Mouse (Mus musculus): Measurements from ENCODE around the gene Tmc8.
A peak's percentile ranks its signal among the peaks of the same experiment; 100 is the strongest.
"Not testable (repeated sequence)": the region's sequence is repeated elsewhere in the genome, so short reads cannot be mapped to it uniquely, and the experiment has no call there.

Tmc8 gene

DNA sequence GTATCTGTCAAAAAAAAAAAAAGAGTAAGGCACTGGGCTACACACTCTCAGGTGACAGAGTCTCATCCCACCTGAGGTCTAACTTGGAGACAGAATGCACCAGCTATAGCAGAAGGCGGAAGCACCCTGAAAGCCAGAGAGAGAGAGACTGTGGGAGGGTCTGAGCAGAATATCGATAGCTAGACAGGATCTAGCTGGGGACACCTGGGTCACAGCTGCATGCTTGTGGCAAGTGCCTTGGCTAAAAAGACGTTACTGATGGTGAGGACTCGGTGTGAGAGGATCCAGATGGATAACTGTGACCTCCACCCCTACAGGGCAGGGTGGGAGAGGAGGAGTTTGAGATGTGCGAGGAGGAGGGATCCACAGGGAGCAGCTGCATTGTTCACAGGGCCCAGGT, 15.1 kb downstream of the Tmc8 start:
- DNase-seq (ENCODE audit: low spot score) = no peak

DNA sequence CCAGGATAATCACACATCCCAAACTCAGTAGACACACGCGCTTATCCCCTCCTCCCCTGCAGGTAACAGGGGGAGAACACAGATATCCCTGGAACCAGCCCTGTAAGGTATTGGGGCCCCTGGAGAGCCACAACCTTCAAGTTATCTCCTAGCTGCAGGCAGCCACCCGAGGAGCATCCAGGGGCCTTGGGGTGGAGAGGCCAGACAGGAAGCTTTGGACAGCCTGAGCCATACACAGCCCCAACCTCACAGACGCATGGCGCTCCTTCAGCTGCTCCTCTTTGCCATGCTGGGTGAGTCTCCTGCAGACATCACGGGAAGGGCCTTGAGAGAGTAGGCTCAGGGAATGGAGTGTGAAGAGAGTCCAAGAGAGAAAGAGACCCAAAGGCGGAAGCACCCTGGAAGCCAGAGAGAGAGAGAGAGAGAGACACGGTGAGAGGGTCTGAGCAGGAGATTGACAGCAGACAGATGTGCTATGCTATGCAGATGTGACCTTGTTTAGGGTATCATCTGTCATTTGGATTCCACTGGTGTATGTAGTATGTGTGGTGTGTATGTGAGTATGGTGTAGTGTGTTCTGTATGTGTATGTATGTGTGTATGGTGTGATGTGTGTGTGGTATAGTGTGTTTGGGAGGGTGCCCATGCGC, 15.8 kb downstream of the Tmc8 start, which contains the start of gene 6030468B19Rik:
Gene 6030468B19Rik, plus strand, starts transcription at position 150 of the 649 bp plus-strand sequence.
- no peak for DNase-seq (ENCODE audit: low spot score)

DNA sequence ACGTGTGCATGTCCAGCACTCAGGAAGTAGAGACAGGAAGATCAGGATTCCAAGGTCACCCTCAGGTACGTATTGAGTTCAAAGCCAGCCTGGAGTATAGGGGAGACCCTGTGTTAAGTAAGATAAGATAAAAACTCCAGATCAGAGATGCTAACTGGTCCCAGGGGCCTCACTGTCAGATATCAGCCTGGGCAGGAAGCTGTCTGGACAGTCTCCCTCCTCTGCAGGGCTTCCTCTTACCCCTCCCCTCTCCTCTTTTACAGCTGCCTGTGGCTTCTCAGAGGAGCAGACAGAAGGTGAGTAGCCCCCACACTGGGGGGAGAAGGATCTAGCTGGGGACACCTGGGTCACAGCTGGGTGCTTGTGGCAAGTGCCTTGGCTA, 16.3 kb downstream of the Tmc8 start:
- DNase-seq (ENCODE audit: low spot score) = no peak

GRCm38 (mm10) chr11:117799174-117799573, 17.3 kb downstream of the Tmc8 start:
- DNase-seq (ENCODE audit: low spot score) = no peak

DNA sequence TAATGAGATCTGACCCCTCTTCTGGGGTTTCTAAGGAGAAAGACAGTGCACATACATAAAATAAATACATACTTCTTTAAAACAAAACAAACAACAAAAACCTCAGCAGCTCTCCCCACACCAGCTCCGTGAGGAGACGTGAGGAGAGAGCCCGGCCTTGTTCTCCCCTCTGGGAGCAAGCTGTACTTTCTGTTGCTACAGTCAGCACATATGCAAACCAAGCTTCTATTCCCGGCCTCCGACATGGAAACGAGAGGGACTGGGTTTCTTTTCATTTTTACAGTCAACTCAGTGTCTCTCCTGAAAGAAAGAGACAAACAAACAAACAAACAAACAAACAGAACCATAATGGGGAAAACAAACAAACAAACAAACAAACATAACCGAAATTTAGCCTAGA, 18.2 kb downstream of the Tmc8 start:
- no peak for DNase-seq (ENCODE audit: low spot score)

DNA sequence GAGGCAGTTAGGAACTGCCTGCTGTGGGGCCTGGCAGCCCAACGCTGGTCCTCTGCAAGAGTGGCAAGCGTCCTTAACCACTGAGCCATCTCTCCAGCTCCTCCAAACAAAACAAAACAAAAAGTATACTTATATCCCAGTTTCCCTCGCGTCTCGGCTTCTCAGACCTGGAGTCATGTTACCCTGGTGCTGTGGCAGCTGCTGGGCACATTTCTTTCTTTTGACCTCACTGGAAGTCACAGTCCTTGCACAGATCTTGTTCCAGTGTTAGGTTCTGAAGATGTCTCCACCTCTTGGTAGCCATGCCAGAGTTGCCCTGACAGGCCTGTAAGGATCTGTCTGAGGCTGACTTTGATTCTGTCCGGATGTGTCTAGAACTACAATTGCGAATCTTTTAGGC, 19.8 kb downstream of the Tmc8 start:
- no peak for DNase-seq (ENCODE audit: low spot score)

DNA sequence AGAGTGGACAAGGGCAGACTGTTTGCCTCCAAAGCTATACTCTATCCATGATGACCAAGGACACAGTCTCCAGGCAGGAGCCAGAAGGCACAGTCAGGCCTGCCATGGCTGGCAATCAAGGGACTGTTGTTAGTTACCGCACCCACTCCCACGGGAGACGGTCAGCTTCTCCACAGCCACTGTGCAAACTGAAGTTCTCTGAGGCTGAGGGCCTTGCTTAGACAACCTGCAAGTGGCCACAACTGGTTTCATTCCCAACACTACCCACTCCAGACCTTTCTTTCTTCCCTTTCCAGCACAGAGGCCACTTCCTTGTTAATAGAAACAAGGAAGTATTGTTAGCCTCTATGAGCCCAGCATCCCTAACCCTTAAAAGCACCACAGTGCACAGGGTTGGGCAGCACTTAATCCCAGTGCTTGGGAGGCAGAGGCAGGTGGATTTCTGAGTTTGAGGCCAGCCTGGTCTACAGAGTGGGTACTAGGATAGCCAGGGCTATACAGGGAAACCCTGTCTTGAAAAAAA, 21.4 kb downstream of the Tmc8 start:
- DNase-seq (ENCODE audit: low spot score) = no peak

GRCm38 (mm10) chr11:117806781-117807180, 24.9 kb downstream of the Tmc8 start:
- DNase-seq (ENCODE audit: low spot score) = no peak

GRCm38 (mm10) chr11:117809407-117810311, 27.8 kb downstream of the Tmc8 start, which contains the start of the genes Gm20708 and Syngr2:
Gene Gm20708, plus strand, starts transcription at chr11:117809668.
Gene Syngr2, plus strand, starts transcription at chr11:117809668.
- DNase-seq (ENCODE audit: low spot score) = peak; percentile 76

DNA sequence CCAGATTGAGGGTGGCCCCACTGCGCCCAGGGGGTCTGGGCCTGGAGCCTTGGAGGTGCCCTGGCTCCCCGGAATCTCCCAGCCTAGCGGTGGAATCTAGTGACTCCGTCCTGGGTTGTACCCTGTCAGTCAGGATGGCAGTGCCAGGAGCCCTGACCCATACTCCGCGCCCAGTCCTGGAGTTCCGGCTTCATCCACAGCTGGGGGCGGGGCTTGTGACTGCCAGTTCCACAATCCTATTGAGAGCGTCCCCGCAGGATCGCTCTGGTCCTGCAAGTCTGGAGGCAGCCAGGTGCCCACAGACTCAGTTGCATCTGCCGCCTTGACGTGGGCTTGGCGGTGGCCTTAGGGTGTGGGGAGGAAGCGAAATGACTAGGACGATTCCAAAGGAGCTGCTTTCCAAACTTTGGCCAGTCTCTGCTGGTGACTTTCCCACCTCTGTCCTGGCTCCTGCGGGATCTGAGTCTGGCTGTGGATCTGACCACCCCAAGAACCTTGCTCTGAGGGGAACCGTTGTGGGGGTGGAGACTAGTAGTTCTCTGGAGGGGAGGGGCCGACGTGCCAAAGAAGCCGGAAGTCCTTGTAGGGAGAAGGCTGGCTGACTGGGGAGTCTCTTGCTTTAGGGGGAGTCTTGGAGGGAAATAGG, 28.6 kb downstream of the Tmc8 start:
- DNase-seq (ENCODE audit: low spot score) = peak; percentile 88

DNA sequence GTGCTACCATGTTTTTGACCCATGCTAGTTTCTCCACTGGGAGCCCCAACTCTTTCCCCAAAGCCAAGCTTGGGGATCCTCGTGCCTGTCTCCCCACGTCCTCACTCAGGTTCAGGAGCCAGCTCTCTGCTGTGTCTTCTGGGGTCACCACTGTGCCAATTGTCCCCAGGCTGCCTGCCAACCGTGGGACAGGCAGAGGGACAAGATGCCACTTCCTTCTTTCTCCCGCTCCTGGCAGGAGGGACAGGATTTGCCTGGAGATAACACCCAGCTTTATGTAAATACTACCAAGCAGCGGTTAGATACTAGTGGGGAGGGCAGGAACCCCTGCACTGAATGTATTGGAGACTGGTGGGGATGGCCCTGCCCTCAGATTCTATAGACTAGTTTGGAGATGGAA, 32.0 kb downstream of the Tmc8 start:
- DNase-seq (ENCODE audit: low spot score) = no peak

GRCm38 (mm10) chr11:117814704-117815366, 33.0 kb downstream of the Tmc8 start:
- no peak for DNase-seq (ENCODE audit: low spot score)

- DNase-seq (ENCODE audit: low spot score) = not testable (repeated sequence)
These were observed 34.0 kb downstream of the Tmc8 start for GRCm38 (mm10) chr11:117815850-117816249.

- no peak for DNase-seq (ENCODE audit: low spot score)
These were observed 34.6 kb downstream of the Tmc8 start for GRCm38 (mm10) chr11:117816389-117816996.

GRCm38 (mm10) chr11:117819095-117819494, 37.2 kb downstream of the Tmc8 start:
- no peak for DNase-seq (ENCODE audit: low spot score)

DNA sequence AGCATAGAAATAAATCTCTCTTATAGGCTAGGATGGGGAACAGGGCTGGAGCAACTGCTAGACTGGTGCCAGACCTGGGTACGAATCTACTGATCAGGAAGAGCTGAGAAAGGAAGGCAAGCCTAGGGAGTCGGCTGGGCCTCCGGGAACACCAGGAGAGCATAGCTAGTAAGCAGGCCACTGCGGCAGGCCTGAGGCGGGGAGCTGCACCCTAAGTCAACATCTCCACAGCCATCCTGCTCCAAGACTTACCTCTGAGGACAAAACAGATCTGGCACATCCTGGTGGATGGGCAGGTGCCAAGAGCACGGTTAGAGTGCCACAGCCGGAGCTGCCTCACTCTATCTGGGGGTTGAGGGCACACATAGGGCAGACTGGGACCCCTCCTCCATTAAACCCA, 38.3 kb downstream of the Tmc8 start:
- no peak for DNase-seq (ENCODE audit: low spot score)

DNA sequence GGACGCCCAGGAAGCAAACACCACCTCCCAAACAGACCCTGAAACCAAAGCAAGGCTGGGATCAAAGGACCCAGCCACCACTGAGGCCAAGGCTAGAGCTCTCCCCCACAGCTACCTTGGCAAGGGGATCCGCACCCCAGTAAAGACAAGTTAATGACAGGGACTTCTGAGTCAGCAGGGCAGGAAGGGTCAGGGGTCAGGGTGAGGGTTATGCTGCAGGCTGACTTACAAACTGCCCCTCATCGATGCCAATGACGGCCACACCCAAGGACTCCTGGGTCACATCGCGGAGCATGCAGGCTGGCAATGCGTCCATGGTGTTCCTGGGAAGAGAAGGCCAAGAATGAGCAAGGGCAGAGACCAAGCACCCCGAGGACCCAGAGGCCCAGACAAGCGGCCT, 40.0 kb downstream of the Tmc8 start:
- no peak for DNase-seq (ENCODE audit: low spot score)

DNA sequence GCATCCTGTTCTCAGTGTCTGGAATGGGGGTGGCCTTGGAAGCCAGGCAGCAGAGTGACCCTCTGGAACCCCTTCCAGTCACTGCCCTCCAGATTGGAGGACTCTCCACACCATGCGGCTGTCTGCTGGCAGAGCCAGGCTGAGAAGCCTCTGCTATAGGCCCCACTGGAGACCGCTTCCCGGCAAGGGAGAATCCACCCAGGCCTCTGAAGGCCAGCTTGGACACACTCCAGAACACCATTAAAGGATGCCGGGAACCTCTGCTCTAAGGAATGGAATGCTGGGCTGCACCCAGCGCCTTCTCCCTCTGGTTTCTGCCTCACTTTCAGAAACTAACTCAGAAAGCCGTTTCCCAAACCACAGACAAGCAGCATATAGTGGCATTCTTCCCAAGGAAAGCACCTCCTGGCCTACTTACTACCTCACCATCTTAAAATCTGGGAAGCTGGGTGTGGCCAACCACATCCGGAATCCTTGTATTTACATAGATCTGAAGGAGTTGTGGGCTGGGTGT, 40.9 kb downstream of the Tmc8 start:
- no peak for DNase-seq (ENCODE audit: low spot score)

DNA sequence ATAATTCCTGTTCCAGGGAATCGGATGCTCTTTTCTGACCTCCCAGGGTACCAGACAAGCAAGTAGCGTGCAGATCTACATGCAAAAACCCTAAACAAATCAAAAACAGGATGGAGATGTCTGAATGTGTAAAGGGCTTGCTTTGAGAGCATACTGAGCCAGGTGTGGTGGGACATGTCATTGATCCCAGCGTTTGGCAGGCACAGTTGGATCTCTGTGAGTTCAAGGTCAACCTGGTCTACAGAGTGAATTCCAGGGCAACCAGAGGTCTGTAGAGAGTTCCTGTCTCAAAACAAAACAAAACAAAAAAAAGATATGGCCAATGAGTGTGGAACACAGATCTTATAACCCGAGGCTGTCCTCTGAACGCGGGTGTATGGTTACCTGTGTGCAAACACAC, 41.5 kb downstream of the Tmc8 start:
- DNase-seq (ENCODE audit: low spot score) = no peak

GRCm38 (mm10) chr11:117824060-117824969, 42.4 kb downstream of the Tmc8 start:
- DNase-seq (ENCODE audit: low spot score) = peak; percentile 92
